Mouse (Mus musculus) ZHBTc4 (cell line): ENCODE results near the gene Zbtb7b.

ENCODE experiments used
- DNase-seq: peaks from one replicate; pipeline ENCODE4 v3.0.0-alpha.2; 2011; ENCODE audit warnings: low read depth, low spot score

Gene Zbtb7b

DNA sequence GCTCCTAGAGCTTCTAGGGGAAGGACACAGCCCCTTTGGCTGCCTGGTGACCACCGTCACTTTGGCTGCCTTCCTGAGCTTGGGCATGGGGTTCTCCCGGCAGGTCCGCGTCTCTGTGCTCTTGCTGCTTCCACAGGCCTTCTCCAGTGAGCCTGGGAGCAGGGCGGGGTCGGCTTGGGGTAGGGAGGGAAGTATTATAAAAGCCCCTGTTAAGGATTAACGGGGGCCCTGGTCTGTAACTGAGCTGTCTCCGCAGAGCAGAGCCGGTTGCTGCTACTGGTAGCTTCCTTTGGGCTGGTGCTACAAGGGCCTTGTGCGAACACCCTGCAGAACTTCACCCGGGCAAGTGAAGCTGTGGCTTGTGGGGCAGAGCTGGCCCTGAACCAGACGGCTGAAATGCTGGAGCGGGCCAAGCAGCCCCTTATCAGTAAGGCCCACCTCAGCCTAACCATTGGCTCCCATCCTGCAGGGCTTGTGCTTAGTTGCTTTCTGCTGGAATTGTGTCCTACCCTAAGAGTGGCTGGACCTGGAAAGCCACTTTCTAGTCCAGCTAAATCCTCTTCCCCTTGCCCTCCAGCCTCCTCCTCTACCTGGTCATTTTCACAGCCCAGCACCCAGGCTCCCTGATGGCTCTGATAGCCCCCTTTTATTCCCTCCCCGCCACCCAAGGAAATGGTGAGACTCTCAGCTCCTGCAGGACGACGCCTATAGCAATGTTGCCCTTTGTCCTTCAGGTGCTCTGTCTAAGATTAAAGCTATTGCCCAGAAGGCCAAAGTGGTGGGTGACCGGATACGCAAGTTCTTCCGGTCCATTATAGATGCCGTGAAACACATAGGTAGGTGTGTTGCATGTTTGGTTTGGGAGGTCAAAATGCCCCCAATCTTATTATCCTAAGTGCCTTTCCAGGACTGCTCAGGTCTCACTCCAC, 28.8 kb downstream of the Zbtb7b start:
- DNase-seq: no peak

- no peak for DNase-seq
Observed at GRCm38 (mm10) chr3:89365153-89365485, 29.5 kb downstream of the Zbtb7b start, which contains the start of gene Dcst1. Dcst1 (minus strand) TSS chr3:89365253.

GRCm38 (mm10) chr3:89364631-89365030, 29.9 kb downstream of the Zbtb7b start:
- peak; percentile 56 for DNase-seq

DNA sequence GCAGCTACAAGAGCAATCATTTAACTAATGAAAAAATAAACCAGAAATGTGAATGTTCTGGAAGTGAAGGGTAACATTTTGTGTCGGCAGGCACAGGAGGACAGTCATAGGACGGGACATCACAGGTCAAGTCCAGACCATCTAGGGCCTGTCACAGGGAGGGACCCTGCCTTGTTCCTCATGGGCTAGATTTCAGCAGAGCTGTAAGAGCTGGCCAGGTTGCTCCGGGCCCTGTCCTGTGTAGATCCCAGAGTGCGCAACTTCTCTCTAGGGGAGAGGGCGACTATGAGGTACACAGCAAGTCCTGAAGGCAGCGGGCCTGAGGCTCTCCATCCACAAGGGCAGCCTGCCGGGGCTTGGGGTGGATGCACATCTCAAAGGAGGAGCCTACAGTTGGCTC, 32.9 kb downstream of the Zbtb7b start, which contains the start of gene Dcst2:
Gene Dcst2 (plus strand): TSS at position 301 of the 400 bp plus-strand sequence.
- no peak for DNase-seq

GRCm38 (mm10) chr3:89360237-89360636, 34.3 kb downstream of the Zbtb7b start:
- DNase-seq: no peak

DNA sequence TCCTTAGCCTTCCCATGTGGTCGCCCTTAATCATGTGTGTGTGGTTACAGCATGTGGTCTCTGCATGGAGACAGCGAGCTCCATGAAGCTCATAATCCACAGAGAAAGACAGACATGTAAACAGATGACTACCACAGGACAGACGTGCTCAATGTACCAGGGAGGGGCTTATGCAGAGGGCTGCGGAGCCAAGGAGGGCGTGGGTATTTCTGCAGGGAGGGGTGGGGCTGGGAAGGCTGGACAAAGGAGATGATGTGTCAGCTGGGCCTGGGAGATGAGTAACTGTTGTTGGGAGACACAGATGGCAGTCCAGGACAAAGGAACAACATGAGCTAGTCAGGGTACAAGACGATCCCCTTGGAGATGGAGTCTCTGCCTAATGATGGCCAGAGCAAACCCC, 34.9 kb downstream of the Zbtb7b start:
- DNase-seq: peak; percentile 60

DNA sequence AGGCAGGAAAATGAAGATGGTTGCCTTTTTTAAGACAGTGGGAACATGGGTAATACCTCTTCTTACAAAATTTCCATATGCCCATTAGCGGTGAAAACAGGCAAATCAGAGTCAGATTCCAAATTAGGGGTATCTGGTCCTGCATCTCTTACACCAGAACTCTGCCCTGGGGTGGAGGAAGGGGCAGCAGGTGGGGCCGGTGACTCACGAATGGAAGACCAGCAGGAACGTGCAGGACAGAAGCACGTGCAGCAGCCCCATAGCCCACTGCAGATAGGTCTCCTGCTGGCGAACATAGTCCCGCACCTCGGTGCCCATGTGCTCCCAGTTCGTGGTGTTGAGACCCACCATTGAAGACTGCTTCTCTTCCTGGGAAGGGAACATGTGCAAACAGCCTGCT, 38.5 kb downstream of the Zbtb7b start:
- DNase-seq: no peak

- DNase-seq: no peak
Observed at GRCm38 (mm10) chr3:89355512-89355902, 39.1 kb downstream of the Zbtb7b start.

GRCm38 (mm10) chr3:89354816-89355511, 39.6 kb downstream of the Zbtb7b start:
- DNase-seq: peak; percentile 87

GRCm38 (mm10) chr3:89351271-89351670, 43.3 kb downstream of the Zbtb7b start:
- no peak for DNase-seq

- peak; percentile 93 for DNase-seq
Observed at GRCm38 (mm10) chr3:89349869-89350501, 44.6 kb downstream of the Zbtb7b start, which contains the start of gene Adam15. Adam15 (minus strand) TSS chr3:89349996.

DNA sequence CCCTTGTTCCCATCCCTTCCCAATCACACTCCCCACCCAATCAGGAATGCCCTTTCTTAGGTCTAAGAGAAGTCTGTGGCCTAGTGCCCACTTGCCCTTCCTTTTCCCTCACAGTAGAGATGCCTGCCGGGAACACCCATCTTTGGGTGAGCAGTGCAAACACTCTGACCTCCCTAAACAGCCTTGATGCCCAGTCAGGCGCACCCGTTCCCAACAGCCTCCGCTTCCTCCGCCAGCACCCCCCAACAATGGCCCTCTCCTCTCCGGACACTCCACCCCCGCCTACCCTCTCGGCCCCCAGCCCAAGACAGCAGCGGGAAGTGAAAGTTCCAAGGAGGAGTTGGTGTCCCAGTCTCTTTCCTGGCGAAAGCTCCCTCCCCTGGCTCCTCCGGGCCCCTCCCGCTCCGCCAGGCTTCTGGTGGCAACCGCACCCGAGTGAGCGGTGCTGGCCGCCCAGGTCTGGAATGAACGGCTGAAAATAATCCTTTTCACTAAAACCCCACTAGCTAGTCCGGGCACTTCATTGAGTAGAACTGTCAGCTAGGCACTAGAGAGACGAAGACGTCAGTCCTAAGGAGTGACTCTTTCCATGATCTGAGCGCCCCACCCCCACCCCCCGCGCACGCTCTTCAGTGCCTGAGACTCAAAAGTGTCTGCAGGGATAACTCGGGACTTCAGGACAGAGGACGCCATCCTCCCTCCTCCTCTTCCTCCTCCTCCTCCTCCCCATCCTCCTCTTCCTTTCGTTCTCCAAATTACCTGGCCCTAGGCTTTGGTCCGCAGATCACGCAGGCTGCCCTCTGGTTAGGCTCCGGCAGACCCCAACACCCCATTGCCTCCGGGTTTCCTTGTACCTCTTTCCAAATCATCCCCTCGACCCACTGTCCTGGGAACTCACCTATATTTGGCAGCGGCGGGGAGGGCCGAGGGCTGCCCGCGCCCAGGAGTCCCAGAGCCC, 45.4 kb downstream of the Zbtb7b start:
- DNase-seq: peak; percentile 86

DNA sequence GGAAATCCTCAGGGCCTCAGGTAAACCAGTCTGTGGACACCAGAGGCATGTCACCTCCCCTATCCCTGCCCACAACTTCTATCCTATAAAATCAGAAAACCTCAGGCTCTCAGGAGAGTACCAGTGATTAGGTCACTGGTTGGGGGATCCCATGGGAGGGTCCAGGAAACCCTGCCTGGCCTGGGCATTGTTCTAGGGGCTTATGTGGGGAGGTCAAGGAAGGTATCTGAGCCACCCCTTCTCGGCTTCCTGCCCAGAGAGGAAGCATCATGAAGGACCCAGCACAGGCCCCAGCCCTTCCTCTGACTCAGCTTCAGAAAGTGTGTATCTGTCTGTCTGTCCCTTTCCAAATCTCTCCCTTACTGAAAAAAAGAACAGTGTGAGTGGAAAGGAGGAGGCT, 46.7 kb downstream of the Zbtb7b start:
- DNase-seq: no peak

DNA sequence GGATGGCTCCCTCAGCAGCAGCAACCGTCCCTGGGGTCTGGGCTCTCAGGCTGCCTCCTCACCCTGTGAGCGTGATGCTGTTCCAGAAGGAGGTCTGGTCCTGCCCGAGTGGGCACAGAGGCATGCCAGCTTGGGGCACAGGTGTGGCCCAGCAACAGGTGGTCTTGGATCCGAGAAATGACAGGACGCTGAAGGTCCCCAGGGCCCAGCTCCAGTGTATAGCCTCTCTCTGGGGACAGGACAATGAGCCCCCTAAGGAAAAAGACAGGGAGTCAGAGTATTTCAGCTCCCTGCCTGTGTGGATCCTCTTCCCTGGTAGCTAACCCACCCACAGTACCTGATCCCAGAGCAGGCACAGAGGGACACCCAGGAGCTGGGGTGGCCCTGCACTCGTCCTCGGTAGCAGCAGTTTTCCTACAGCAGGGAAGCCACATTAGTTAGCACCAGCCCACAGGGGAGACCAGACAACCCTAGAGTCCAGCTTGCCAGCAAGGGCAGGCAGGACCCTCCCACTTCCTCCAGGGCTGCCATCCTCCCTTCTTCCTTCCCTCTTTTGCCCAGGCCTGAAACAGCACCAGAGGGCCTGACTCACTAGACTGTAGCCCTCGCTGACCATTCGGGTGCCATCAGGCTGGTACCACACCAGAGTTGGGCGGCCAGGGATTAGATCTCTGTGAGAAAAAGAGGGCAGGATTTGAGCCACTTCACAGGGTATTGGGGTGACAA, 47.6 kb downstream of the Zbtb7b start:
- DNase-seq: no peak

DNA sequence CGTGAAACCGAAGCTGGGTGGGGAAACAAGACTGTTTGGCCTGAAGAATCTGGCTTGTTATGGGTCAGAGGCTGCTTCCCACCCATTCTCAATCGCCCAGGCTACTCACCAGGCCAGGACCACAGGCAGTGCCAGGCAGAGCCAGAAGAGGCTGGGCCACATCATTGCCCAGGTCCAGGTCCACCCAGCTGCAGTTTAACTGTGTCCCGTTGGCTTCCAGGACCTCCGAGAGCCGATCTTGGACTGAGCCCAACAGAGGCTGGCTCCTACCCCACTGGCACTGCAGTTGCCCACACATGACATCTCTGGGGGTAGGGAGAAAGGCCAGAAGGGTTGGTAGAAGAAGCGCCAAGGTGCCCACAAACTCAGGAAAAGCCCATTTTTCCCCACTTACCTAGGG, 51.3 kb downstream of the Zbtb7b start:
- no peak for DNase-seq

- DNase-seq: no peak
Observed at GRCm38 (mm10) chr3:89341794-89342193, 52.8 kb downstream of the Zbtb7b start.

- DNase-seq: peak; percentile 92
Observed at GRCm38 (mm10) chr3:89340465-89340864, 54.1 kb downstream of the Zbtb7b start.

GRCm38 (mm10) chr3:89339416-89339815, 55.2 kb downstream of the Zbtb7b start:
- peak; percentile 92 for DNase-seq

DNA sequence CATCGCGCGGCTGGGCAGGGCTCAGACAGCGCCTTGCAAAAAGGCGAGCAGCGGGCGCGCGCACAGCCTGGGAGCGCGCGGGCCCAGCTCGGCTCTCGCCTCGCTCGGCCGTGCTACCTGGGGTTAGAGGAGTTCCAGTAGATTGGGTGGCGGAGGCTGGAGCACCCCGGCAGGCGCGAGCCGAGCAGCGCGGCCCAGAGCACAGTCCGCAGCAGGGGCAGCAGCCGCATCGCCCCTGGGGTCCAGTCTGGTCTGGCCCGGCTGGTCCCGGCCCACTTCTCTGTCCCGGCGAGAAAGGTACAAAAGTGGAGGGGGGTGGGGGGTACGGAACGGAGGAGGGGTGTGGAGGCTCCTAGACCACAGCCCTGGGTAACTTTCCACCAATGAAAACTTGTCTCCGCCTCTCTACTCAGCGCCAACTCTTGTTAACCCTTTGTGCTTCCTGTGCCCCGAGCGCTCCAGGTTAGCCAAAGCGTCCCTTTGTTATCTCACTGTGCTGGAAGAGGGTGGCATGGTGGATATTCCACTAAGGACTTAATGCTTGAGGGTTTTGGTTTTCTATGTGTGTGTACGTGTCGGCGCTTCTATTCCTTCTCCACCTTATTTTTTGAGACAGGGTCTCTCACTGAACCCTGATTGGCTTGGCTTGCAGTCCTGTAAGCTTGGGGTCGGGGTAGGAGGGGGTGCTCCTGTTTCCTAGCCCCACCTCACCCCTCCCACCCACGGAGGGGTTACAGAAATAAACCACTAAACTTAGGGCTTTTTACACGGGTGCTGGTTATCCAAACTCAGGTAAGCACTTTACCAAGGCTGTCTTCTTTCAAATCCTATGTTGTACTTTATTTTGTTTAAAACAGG, 56.6 kb downstream of the Zbtb7b start, which contains the start of gene Efna4:
Gene Efna4 (minus strand): TSS at position 308 of the 858 bp plus-strand sequence.
- peak; percentile 92 for DNase-seq
